Mouse (Mus musculus) layer of hippocampus, adult 9-10 months (tissue): ENCODE measurements at regions not wholly inside any gene's neighbourhood (a gene's known extent, or its start where the extent isn't known, plus 50 kb on each side); places are given as distances from the start of the nearest gene placed in this dataset.

Experiments
- DNase-seq: peaks from one replicate; pipeline ENCODE4 v3.0.0; 2022; ENCODE audit warnings: low spot score

- DNase-seq: no peak
Observed at GRCm38 (mm10) chr14:18394071-18394745, 62.5 kb upstream of the Ube2e1 start.

- no peak for DNase-seq
Observed at GRCm38 (mm10) chr14:18391824-18392486, 60.3 kb upstream of the Ube2e1 start.

GRCm38 (mm10) chr14:18389390-18389789 is 57.7 kb upstream of the Ube2e1 start:
- no peak for DNase-seq

- DNase-seq: no peak
Observed at GRCm38 (mm10) chr14:18385953-18386668, 54.5 kb upstream of the Ube2e1 start.
